Comparison of ENCODE assay signal across 11 mouse cellular contexts in genomic region chr16:29972741-29973141, GRCm38 (mm10).
DNase-seq lines count a peak whose midpoint lies in the region; ATAC-seq and TF ChIP-seq lines count a peak whose summit lies in the region.
"Had no signal": no experiment of that assay in that cellular context is flagged by ENCODE, and none has a peak within 500 bp of the region (broad histone marks: within the 10 kb centered on the region; RNA-seq: fewer than 3 reads in every experiment).

No protein-coding gene starts in this region.

- H3K9me3 ChIP-seq in intestine, embryonic 14.5 days (ENCODE audit: control insufficient read depth, low read length): no peaks in the 10 kb centered on the region
- H3K9me3 ChIP-seq: embryonic facial prominence, embryonic 15.5 days; heart, embryonic 12.5 days had no signal

- no peaks in the 10 kb centered on the region for H3K27me3 ChIP-seq in liver, adult 2 months (ENCODE audit: control insufficient read depth, insufficient read depth, low read length)
- no peaks in the 10 kb centered on the region for H3K27me3 ChIP-seq in intestine, embryonic 14.5 days (replicated peaks; ENCODE audit: control insufficient read depth, insufficient read depth, low read length)
- H3K27me3 ChIP-seq: embryonic facial prominence, embryonic 15.5 days had no signal

- H3K4me2 ChIP-seq in intestine, embryonic 14.5 days (ENCODE audit: low read length): no peak overlapping the region
- H3K4me2 ChIP-seq: embryonic facial prominence, embryonic 15.5 days; heart, embryonic 12.5 days had no signal

- no peak for TF ChIP-seq CTCF in liver, adult 2 months (IDR thresholded peaks at IDR 0.05; ENCODE audit: low read depth, low read length)
- TF ChIP-seq CTCF in layer of hippocampus, adult 2 months (conservative IDR thresholded peaks at IDR 0.05): no peak

- H3K27ac ChIP-seq in liver, adult 2 months (replicated peaks; ENCODE audit: insufficient read depth, low read depth, low read length): no peak overlapping the region
- peak overlapping the region; percentile 38; the same call in 1 of the 2 replicates for H3K27ac ChIP-seq in intestine, embryonic 14.5 days (ENCODE audit: low read depth)
- H3K27ac ChIP-seq in layer of hippocampus, adult 2 months: no peak overlapping the region
- H3K27ac ChIP-seq: embryonic facial prominence, embryonic 15.5 days; hindbrain, postnatal 0 days; macrophage had no signal

- no peak overlapping the region for H3K9ac ChIP-seq in liver, adult 2 months (ENCODE audit: low read depth, low read length)
- H3K9ac ChIP-seq in intestine, embryonic 14.5 days (ENCODE audit: low read length): no peak overlapping the region
- H3K9ac ChIP-seq: embryonic facial prominence, embryonic 15.5 days; heart, embryonic 12.5 days had no signal

- peak; percentile 41 for ATAC-seq in intestine, embryonic 14.5 days (replicated peaks; ENCODE audit: low FRiP score, low TSS enrichment, low read depth)
- ATAC-seq: hindbrain, postnatal 0 days had no signal

- H3K4me3 ChIP-seq in liver, adult 2 months (ENCODE audit: insufficient read depth, low read depth, low read length): no peak overlapping the region
- no peak overlapping the region for H3K4me3 ChIP-seq in intestine, embryonic 14.5 days (ENCODE audit: low read depth, low read length)
- H3K4me3 ChIP-seq in layer of hippocampus, adult 2 months: no peak overlapping the region
- H3K4me3 ChIP-seq: embryonic facial prominence, embryonic 15.5 days; heart, embryonic 12.5 days had no signal

- peaks cover 12% of the 10 kb centered on the region for H3K4me1 ChIP-seq in liver, adult 2 months (ENCODE audit: control insufficient read depth, insufficient read depth, low read length)
- peaks cover 36% of the 10 kb centered on the region for H3K4me1 ChIP-seq in intestine, embryonic 14.5 days (replicated peaks; ENCODE audit: control insufficient read depth, insufficient read depth, low read length)

- TF ChIP-seq POLR2A in liver, adult 2 months (IDR thresholded peaks at IDR 0.05; ENCODE audit: extremely low read depth, insufficient read depth, low read length): no peak

- no peaks in the 10 kb centered on the region for H3K36me3 ChIP-seq in liver, adult 2 months (ENCODE audit: control insufficient read depth, insufficient read depth, low read length)
- H3K36me3 ChIP-seq in intestine, embryonic 14.5 days (ENCODE audit: control insufficient read depth, insufficient read depth, low read length): no peaks in the 10 kb centered on the region
- H3K36me3 ChIP-seq: embryonic facial prominence, embryonic 15.5 days; heart, embryonic 12.5 days had no signal

- DNase-seq in liver, adult 2 months (ENCODE audit: extremely low read depth, low read depth, low spot score): peak; percentile 46
- no peak for DNase-seq in liver
- DNase-seq in Muller cell, postnatal 12 days (ENCODE audit: inconsistent ontology term): peak; percentile 64
- DNase-seq in intestine, embryonic 14.5 days (ENCODE audit: low spot score): no peak
- DNase-seq in retina, postnatal 1 day: peak; percentile 30
- no peak for DNase-seq in layer of hippocampus, postnatal 36 days
- DNase-seq in layer of hippocampus, adult 2 months (ENCODE audit: low spot score in 2 of 2): no peak

- H3K79me2 ChIP-seq in liver, adult 2 months (ENCODE audit: control insufficient read depth, insufficient read depth, low read length): no peaks in the 10 kb centered on the region

- WGBS in liver, adult 2 months: 16% methylated on average over 1 of the region's 1 CpGs
- WGBS in intestine, embryonic 14.5 days: 37% methylated on average over 1 of the region's 1 CpGs

Comparison
In these comparisons a context has a peak if more than half of its experiments do, and no peak if none do; other contexts are left out.
1. DNase-seq: peak in liver, adult 2 months (single experiment), Muller cell, postnatal 12 days (single experiment) and retina, postnatal 1 day (single experiment); none in liver (single experiment), intestine, embryonic 14.5 days (single experiment), layer of hippocampus, postnatal 36 days (0 of 2) and layer of hippocampus, adult 2 months (0 of 2).